Mouse (Mus musculus) ovary, adult 18-20 months (tissue): ENCODE results near the gene Rere.
"Not testable (repeated sequence)": the region's sequence is repeated elsewhere in the genome, so short reads cannot be mapped to it uniquely, and the experiment has no call there.

ENCODE experiments used
- DNase-seq: peaks from one replicate; pipeline ENCODE4 v3.0.0; 2022; ENCODE audit warnings: low spot score, mixed read lengths

The Rere gene

GRCm38 (mm10) chr4:150582966-150583776, 301.7 kb downstream of the Rere start:
- DNase-seq: peak; percentile 90

DNA sequence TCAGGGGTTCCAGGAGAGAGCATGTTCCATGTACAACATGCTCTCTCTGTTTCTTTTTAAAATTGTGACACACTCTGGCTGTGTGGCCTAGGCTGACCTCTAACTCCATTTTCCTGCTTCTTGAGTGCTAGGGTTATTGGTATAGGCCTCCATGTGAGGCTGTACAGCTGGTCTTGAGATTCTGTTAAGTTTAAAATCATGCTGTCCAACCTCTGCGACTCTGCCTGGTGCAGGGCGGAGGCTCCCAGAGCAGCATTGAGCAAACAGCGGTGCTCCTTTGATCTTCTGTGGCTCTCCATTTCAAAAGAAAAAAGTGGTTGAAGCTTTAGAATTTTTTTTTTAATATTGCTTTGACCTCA, 302.3 kb downstream of the Rere start:
- no peak for DNase-seq

DNA sequence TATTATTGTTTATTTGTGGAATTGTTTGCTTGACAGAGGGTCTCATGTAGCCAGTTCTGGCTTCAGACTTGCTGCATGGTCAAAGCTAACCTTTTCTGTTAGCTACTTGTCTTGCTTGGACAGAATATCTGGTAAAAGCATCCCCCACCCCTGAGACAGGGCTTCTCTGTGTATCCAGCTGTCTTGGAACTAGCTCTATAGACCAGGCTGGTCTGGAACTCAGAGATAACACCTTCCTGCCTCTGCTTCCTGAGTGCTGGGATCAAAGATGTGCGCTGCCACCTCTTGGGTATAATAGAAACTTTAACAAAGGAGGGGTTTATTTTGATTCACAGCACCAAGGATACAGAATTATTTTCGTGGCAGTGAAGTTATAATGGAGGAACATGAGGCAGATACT, 304.4 kb downstream of the Rere start:
- DNase-seq: no peak

DNA sequence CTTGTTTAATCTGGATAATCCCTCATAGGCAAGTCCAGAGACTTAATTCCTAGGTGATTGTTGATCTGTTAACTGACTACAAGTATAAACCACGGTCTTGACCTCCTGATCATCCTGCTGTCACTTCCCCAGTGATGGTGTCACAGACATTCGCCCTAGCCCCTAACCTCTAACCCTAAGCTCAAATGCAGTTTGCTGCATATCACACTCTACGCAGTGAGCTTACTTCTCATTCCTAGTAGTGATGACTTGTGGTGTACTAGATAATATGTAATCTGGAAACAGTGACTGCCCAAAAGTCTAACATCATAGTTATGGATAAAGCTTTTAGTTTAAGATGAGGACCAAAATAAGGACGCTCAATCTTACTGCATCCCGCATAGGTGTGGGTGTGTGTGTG, 304.8 kb downstream of the Rere start:
- DNase-seq: no peak

DNA sequence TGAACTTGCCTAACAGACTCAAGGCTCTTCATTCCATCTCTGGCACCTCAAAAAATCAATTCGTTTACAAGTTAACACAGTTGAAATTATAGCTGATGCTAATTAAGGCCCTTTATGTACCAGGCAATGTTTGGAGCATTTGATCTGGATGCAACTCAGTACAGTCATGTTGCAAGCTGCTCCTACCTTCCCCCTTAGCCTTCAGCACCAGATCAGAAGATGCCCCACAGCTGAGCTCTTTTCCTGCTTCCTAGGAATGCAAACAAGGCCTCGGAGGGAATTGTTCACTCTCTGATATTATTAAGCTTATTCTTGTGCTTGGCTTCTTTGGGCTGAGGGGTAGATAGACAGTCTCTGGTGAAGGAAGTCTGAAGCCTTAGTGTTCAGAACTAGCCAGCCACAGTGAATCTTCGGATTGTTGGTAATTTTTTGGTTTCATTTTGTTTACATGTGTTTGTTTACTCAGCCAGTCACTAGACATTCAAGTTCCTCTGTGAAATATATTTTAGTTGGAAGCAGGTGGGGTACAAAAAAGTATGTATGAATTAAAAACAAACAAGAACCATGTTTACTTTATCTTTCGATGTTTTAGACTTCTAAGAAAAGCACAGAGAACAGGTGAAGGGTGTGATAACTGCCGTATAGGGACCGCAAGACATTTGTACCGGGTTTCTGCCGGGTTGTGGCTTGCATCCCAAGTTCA, 306.3 kb downstream of the Rere start:
- no peak for DNase-seq

- no peak for DNase-seq
Measured at GRCm38 (mm10) chr4:150588300-150588621, 306.8 kb downstream of the Rere start.

GRCm38 (mm10) chr4:150590621-150591282, 309.3 kb downstream of the Rere start:
- no peak for DNase-seq

DNA sequence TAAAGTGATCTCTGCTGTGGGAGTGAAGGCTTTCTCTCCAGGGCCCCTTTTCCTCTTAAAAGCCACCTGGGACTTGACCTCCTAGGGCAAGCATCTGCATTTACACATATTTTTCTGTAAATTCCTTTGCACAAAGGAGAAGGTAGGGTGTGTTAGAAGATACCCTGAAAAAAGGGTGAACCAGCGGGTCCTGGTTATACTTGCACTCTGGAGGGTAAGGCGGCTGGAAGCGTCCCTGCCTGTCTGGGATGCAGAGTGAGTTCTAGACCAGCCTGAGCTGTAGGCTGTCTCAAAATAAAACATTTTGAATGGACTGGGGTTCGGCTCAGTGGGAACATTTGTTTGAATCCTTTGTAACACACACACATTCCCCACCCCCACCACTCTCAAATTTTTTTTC, 310.2 kb downstream of the Rere start:
- no peak for DNase-seq

DNA sequence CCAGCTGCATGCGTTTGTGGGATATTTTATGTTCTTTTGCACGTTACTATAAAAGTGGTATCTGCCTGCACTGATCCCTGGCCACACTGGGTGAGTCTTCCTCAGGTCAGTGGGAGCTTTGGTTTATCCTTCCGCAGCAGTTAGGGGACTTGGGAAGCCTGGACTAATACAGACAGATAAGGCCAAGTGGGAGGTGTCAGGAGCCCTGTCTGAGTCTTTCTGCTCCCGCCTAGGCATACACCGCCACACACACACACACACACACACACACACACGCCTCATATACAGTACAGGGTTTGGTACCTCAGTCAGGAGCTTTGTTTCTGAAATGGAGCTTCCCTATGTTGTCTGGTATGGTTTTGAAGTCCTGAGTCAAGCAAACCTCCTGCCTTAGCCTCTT, 310.6 kb downstream of the Rere start:
- DNase-seq: no peak

- no peak for DNase-seq
Measured at GRCm38 (mm10) chr4:150593473-150594217, 312.2 kb downstream of the Rere start.

DNA sequence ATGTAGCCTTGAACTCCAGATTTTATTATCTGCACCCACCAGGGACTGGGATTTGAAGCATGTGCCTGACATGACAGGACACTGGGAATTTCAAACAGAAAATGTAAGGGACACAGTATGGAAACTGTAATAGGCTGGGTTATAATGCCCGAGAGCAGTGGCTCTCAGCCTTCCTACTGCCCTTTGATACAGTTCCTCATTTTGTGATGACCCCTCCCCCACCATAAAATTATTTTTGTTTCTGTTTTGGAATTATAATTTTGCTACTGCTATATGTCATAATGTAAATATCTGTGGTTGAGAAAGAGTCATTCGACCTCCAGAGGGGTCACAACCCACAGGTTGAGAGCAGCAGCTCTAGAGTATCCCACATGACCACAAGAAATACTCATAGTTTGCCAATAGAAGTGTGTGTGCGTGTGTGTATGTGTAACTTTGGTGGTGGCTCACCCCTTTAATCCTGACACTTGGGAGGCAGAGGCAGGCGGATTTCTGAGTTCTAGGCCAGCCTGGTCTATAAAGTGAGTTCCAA, 312.9 kb downstream of the Rere start:
- no peak for DNase-seq

DNA sequence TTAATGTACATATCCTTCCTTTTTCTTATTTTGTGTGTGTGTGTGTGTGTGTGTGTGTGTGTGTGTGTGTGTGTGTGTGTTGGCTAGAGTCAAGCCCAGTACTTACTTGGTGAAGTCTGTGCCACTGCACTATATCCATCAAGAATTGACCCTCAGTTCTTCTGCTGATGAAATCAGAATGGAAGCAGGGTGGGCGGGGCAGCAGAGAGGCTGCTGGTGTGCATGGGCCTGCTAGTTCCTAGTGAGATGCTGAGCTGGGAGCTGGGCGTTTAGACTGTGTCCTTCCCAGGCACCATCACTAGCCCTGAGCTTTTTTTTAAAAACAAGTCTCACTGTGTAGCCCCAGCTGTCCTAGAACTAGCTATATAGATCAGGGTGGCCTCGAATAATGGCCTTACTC, 313.6 kb downstream of the Rere start:
- no peak for DNase-seq

DNA sequence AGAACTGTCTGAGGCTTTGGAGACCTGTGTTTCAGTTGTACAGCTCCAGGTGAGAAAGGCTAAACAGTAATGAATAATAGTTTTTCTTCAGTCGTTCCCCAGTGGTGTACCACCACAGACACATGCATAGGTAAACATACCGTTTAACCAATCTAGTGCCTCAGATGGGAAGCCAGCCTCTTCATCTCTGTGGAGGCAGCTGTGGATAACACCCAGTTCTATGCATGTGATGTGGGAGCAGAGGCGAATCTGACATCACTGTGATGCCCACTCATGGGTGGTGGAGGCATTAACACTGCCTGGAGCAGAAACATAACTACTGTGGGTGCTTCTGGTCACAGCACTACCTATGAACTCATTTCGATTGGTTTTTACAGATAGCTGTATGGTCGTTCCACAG, 314.5 kb downstream of the Rere start:
- DNase-seq: no peak

DNA sequence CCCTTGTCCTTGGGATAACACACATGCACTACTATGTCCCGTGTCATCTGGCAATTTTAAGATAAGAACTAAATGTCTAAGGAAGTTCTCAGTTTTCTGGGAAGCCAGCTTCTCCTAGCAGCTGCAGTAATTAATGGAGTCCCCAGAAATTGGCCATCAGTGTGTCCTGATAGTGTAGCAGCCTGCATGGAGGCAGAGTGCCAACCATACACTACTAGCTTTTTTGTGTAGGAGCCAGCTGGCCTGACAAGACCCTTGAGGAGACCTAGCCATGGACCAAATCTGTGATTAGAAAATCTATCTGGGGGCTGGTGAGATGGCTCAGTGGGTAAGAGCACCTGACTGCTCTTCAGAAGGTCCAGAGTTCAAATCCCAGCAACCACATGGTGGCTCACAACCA, 317.2 kb downstream of the Rere start:
- DNase-seq: no peak

- no peak for DNase-seq
Measured at GRCm38 (mm10) chr4:150599119-150599992, 317.9 kb downstream of the Rere start.

- DNase-seq: not testable (repeated sequence)
Measured at GRCm38 (mm10) chr4:150600503-150600902, 319.1 kb downstream of the Rere start.

GRCm38 (mm10) chr4:150601489-150601888, 320.0 kb downstream of the Rere start:
- no peak for DNase-seq

- DNase-seq: no peak
Measured at GRCm38 (mm10) chr4:150603366-150604061, 322.1 kb downstream of the Rere start.

DNA sequence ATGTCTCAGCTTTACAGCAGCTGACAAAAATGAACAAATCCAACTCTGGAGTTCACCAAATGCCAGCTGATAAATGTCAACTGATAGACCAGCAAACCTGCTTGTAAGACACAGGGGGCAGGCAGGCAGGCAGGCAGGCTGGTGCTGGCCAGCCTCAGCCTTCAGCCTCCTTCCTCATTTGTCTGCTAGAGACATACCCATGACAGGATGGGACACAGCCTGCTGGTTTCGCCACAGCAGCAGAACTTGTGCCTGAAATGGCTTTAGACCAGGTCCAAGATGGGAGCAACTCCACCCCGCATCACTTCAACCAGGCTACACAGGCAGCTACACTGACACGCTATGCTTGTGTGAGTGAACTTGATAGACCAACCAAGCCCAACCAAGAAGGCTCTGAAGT, 324.4 kb downstream of the Rere start:
- no peak for DNase-seq

- no peak for DNase-seq
Measured at GRCm38 (mm10) chr4:150606449-150607161, 325.2 kb downstream of the Rere start.
